Mouse (Mus musculus): Measurements from ENCODE around the gene Sec22a.

GRCm38 (mm10) chr16:35380048-35380447, 16.3 kb upstream of the Sec22a start:
- no peak for TF ChIP-seq CHD2 (IDR thresholded peaks at IDR 0.05; ENCODE audit: low read depth, low read length)
- TF ChIP-seq ZNF384 (IDR thresholded peaks at IDR 0.05; ENCODE audit: low read depth, low read length) = no peak
- TF ChIP-seq ZC3H11A (IDR thresholded peaks at IDR 0.05; ENCODE audit: borderline replicate concordance, low read depth, low read length) = no peak
